Mouse (Mus musculus) gonadal fat pad, adult 2 months (tissue): Measurements from ENCODE around the gene Spryd3. TPM values are rescaled to one million over a fixed set of nuclear protein-coding genes. Genes with fewer than 3 reads are reported as not detected.

Experiments
- DNase-seq: peaks from one replicate; pipeline ENCODE4 v3.0.0-alpha.2; 2012; ENCODE audit warnings: low read depth
- polyA plus RNA-seq: library from polyadenylated mRNA; depleted of rRNA; stranded (reverse); fragments of >200 nt; gene quantifications from 2 replicates; pipeline ENCODE4 v1.2.3, GENCODE M21; 2012

Gene Spryd3
- polyA plus RNA-seq, 1 experiment: 60.3 TPM

DNA sequence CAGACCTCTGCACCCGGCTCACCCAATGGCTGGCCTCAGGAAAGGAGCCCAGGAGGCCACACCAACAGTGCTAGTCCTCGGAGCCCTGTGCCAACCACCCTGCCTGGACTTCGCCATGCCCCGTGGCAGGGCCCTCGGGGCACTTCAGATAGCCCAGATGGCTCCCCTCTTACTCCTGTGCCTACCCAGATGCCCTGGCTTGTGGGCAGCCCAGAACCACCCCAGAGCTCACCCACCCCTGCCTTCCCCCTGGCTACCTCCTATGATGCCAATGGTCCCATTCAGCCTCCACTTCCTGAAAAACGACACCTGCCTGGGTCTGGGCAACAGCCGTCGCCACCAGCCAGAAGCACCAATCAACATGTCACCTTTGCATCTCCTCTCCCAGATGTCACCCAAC lies 23.2 kb downstream of the Spryd3 start:
- no peak for DNase-seq

DNA sequence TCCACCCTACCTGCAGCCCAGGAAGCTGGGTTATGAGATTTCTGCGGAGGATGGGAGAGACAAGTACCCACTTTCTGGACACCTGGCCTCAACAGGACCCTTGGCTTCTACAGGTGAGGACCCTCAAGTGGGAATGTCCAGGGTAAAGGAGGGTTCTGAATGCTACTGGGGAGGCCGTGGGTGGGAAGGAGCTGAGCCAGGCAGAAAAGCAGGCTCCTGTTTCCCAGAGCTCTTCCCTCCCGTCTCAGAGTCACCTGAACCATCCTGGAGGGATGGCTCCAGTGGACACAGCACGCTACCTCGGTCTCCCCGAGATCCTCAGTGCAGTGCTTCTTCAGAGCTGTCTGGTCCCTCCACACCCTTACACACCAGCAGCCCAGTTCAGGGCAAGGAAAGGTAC lies 23.9 kb downstream of the Spryd3 start:
- no peak for DNase-seq

DNA sequence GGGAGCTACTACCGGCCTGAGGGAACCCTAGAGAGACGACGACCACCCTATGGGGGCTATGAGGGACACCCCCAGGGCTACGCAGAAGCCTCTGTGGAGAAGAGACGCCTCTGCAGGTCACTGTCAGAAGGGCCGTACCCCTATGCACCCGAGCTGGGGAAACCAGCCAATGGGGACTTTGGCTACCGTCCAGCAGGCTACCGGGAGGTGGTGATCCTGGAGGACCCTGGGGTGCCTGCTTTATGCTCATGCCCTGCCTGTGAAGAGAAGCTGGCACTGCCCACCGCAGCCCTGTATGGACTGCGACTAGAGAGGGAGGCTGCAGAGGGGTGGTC lies 24.6 kb downstream of the Spryd3 start:
- DNase-seq: no peak

DNA sequence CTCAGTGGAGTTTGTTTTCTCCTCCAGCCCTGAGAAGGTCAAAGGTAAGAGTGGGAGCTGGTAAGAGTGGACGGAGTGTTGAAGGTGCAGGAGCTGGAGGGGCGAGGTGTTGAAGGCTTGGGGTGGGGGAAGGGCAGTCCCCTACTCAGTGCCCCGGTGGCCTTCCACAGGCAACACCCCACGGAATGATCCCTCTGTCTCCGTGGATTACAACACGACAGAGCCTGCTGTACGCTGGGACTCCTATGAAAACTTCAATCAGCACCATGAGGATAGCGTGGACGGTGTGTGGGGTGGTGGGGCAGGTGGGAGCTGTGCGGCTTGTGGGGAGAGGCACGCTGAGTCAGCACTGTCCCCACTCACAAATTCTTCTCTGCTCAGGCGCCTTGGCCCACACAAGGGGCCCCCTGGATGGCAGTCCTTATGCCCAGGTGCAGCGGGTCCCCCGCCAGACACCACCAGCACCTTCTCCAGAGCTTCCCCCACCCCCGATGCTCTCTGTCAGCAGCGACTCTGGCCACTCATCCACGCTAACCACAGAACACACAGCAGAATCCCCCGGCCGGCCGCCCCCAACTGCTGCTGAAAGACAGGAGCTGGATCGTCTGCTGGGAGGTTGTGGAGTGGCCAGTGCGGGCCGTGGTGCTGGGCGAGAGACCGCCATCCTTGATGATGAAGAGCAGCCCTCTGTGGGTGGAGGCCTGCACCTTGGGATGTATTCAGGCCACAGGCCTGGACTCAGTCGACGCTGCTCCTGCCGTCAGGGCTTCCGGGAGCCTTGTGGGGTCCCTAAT lies 25.1 kb downstream of the Spryd3 start:
- no peak for DNase-seq

DNA sequence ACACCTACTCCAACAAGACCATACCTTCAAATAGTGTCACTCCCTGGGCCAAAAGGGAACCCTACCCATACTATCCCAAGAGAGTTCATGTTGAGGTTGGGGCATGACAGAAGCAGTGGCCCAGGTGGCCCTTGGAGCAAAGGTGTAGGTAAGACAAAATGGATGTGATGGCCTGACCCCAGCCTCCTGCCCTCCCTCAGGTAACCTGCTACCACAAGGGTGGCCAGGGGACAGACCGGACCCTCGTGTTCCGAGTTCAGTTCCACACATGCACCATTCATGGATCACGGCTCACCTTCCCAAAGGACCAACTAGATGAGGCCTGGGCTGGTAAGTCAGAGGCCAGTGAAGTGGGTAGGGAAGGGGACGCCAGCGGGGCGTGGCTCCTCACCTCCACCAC lies 25.8 kb downstream of the Spryd3 start:
- DNase-seq: no peak

DNA sequence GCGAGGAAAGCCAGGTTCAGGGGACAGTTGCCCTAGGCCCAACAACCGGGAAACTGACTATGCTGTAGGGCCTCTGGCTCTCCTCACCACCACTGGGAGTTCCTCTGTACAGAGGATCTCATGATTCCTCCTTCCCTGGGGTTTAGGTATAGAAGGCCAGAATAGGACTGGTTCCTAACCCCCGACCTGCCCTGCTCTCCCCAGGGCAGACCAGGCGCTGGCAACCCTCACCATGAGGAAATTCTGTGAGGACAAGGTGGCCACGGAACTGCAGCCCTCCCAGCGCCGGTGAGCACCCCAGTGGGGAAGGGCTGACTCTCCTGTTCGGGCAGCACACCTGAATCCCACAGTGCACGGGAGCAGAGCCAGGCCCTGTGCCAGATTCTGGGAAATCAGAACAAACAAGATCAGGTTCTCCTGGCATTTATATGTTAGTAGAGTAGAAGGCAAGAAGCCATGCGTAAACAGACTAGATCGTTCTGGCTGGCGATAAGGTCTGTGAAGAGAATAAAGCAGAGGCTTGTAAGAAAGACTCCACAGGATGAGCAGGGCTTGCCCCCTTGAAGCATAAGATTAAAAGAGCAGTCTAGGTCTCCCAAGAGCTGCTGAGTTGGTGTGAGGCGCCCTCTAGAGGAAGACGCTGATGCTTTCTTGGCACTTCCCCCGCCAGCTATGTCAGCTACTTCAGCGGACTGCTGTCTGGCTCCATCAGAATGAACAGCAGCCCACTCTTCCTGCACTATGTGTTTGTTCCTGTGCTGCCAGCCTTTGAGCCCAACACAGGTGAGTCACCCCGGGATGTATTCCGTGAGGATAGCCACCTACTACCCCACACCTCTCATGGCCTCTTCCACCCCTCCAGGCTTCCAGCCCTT lies 27.1 kb downstream of the Spryd3 start:
- DNase-seq: no peak

DNA sequence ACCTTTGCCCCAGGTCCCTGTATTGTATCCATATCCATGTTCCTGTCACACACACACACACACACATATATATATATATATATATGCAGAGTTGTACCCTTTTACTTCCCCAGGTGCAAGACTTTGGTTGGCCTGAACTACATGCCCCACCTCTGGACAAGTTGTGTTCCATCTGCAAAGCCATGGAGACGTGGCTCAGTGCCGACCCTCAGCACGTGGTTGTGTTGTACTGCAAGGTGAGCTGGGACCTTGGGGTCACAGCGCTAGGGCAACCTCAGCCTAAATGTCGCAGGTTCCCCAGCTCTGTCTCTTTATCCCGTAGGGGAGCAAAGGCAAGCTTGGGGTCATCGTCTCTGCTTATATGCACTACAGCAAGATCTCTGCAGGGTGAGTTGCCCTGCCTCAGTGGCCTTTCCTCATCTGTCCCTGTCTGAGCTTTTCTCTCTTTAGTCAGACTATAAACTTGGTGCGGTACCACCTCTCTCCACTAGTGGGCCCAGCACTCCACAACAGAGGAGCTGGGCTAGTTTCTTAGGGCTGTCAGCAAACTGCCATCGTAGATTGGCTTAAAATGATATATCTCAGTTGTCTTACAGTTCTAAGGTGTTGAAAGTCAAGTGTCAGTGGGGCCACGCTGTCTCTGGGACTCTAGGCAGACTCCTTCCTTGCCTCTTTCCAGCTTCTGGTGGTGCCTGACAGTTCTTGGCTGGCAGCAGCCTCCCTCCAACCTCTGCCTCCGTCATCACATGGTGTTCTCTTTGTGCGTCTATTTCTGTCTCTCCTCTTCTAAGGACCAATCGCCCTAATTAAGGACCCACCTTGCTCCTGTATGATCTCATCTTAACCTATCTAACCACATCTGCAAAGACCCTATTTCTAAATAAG lies 28.1 kb downstream of the Spryd3 start:
- no peak for DNase-seq

DNA sequence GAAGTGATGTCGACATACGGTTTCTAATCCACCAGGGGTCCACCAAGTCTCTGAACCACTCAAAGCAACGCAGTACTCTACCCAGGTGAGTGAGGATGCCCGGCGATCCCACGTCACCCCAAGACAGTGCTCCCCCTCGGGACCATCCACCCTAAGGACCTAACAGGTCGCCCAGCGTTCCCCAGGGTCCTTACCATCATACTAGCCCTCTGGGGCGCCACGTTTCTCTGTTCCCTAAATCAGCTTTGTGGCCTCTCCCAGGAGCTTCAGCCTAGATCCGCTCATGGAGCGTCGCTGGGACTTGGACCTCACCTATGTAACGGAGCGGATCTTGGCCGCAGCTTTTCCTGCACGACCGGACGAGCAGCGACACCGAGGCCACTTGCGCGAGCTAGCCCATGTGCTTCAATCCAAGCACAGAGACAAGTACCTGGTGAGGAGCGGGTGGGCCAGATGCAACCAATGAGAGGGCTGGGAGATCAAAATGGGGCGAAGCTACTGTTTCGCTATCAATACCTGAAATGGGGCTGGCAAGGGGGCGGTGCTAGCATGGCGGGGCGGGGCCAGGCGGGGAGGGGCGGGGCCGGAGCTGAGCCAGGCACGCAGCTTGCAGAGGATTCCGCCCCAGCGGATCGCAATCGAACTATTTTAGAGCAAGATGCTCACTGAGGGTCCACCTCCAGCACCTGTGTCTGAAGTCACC lies 29.1 kb downstream of the Spryd3 start:
- DNase-seq: no peak

DNA sequence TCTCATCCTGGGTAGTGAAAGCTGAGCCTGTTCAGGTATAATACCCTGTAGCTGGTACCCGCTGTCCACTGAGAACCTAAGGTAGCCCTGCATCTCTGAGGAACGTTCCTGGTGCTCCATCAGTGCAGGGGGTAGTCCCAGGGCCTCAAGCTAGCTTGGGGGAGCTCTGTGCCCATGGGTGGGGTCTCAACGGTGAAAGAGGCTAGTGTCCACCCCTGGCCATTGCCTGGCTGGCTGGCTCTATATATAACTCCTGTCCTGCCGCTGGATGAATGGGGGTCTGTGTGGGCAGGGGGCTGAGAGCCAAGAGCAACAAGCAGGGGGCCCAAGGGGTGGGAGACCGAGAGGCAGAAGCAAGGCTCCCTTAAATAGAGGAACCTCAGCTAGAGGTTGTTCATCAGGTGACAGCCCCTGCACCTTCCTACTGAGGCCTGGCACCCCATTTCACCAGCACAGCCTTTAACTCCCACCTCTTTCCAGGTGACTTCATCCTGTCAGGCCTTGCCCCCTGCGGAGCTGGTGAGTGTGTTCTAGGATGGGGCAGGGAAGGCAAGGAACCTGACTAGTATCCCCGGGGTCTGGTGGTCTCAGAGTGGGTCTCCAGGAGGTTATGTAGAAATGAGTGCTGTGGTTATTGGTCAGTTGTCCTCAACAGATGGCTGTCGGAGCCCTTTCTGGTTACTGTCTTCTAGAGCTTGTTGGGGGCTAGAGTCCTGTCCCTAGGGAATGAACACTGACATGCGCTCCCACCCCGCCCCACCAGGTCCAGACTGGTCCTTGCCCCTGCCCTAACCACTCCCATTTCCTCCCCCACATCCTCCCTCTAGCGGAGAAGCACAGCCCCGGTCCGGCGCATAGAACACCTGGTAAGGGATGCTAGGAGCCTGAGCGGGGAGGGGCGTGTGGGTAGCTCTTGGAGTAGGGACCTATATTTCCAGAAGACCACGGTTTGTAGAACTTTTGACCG lies 30.0 kb downstream of the Spryd3 start:
- no peak for DNase-seq

DNA sequence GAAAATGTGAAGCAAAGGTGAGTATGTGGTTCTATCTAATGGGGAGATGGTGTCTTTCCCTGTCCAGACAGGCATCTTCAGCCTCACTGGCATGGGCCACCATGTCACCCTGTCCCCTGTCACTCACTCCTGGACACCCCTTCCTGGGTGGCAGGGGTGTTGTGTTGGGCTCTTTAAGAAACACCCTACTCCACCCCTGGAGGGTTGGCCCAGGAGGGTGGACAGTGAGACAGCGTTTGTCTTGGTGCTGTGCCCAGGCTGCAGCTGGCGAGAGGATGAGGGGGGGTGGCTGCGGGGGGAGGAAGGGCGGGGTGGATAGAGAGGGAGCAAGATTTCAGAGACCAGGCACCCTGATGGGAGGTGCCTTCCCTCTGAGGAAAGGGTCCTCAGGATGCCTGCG lies 30.7 kb downstream of the Spryd3 start:
- DNase-seq: no peak

DNA sequence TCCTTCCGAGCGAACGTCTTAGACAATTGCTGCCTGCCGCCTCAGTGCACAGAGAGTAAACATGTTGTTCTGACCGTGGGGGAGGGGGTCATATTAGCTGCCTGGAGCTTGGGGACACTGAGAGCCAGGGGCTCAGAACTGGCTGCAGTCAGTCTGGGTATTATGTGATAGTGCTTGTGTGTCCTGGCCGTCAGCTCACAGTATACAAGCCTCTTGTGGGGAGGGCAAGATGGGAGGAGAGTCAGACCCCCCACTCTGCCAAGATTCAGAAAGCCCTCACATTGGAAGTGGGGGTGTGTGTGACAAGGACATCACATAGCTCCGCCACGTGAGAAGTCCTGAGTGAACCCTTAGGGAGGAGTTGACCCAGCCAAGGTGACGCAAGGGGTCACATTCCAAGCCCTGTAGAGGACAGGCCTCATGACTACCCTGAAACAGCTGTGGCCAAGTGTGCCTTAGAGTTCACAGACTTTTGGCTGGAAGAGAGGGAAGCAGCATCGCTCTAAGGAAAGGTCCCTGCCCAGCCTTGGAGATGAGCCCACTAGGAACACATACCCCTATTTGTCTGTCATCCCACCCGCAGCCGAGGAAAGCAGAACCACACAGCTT lies 32.0 kb downstream of the Spryd3 start:
- no peak for DNase-seq

DNA sequence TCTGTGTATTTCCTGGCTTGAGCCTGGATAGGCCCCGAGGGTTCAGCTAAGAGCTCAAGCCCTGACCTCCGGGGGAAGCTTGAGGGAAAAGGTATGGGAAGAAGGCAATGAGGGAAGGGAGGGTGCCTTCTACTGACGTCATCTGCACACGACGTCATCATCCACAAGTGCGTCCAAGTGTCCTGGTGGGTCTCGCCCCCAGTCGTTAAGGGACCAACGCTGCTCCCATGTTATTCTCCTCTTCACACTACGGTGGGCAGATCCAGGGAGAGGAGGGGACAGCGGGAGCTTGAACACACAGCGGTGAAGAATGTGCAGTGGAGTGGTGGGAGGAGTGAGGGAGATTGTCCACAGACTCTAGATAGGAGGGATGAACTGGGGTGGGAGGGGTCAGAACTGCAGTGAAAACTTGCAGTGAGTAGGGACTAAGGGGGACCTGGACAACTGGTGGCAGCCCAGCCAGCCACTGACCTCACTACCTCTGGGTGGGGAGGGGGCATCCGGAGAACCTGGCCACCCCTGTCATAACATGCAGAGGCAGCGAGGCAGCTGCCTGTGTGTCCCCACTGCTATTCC lies 32.6 kb downstream of the Spryd3 start:
- DNase-seq: no peak

DNA sequence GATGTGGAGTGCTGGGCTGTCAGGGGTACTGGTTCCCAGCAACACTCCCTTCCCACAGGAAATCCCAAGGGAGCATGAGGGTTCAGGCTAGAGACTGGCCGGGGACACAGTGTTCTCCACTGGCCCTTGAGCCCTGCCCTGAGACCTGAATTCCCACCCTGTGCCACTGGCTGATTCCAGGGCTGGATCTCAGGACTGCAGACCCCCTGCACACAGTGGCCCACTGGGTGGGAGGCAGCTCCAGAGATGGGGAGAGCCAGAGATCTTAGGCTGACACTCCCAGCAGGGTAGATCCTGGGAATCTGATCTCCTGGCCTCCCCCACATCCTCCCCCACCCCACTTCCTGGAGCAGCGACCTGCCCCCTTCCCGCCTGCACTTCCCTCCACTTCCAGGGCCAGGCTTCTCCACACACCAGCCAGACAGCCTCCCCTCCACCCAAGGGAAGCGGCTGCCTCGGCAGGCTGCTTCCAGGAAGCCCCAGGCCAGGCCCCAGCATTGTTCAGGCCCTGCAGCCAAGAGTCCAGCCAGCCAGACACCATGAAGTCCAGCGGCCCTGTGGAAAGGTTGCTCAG lies 33.4 kb downstream of the Spryd3 start:
- no peak for DNase-seq

DNA sequence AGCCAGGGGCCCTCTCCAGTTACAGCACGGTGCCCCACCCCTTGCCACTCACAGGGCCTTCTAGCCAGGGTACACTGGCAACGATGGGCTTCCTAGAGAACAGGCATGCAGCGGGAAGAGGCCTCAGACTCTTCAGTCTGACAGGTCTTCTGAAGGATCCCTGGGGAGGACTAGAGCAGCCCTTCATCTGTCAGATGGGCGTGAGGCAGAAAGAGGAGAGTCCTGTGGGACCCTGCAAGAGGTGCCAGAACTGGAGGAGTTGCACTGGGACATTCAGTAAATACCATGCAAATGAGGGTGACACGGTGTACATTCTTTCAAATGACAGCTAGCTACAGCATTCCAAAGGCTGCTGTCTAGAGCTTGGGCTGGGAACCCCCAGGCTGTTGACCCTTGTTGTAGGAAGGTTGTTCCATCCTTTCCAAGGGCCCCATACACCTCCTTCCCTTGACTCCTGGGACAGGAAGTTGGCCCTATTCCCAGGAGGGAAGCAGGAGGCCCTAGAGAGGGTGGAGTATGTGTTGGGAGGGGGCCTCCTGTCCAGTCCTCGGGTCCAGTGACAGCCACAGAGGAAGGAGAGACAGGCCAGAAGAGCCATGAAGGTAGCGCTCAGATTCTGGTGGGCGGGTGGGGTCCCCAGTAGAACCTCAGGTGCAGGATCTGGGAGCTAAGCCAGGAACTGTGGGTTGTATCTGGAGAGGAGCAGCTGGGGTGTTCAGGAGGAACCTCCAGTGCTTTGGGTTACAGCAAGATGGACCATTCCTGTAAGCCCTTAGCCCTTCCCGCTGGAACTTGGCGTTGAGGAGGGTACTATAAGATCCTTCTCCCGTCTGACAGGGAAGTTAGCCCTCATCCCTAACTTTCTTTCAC lies 34.1 kb downstream of the Spryd3 start:
- no peak for DNase-seq

DNA sequence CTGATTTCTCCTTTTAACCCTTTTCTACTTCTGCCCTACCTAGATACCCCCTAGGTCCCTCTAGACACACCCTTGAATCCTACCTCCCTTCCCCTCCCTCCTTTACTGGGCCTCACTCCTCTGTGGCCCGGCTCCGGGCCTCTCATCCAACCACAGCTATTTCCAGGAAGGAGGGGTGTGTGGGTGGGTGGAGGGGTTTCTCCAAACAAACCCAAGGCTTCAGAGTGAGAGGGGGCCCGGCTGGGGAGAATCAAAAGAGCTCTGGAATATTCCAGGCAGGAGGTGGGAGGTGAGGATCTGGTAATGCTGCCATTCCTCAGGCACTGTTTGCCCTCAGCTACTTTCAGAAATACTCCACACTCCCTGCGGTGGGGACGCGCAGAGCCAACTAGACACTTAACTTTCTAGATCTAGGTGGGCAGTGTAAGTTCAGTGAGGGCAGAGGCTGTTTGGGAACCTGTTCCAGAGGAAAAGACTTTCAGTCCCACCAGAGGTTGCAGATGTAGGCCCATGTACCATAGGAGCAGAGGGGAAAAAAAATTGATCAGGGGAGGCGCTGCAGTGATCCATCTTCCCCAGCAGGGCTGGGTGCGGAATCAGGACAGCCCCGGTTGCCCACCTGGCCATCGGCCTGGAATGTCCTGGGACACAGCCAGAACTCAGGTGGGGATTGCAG lies 34.9 kb downstream of the Spryd3 start:
- DNase-seq: no peak

DNA sequence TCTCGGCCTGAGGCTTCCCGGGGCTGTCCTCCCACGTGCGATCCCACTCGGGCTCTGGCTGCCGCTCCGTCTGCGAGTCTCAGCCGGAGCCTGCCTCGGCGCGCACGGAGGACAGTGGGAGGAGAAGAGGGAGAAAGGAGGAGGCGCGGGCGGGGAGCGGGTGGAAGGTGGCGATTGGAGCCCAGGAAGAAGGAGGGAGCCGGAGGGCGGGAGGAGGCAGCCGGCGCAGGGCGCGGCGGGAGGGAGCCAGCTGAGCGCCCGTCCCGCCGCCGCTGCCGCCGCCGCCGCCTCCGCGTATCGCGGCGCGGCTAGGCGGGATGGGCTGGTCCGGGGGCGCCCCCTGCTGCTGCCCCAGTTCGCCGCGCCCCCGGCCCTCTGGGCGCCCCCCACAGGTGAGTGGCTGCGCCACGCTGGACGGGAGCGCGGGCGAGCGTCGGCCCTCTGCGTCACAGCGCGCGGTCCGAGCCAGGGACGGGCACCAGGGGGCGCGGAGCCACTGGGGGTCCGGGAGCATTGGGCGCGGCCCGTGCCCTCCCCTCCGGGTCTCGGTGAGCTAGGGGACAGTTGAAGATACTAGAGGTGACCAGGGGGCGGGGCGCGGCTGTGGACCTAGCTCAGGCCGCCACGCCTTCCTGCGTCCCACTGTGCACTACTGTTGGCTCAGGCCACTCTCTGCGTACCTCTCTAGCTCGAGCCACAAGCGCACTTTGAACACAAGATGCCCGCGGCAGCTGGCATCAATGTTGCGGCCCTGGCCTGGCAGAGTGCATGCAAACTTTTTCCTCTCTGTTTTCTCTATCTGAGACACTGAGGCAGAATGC lies 35.7 kb downstream of the Spryd3 start, which contains the start of gene Tns2:
Gene Tns2 (plus strand): TSS at position 253 of the 821 bp plus-strand sequence.
- no peak for DNase-seq

DNA sequence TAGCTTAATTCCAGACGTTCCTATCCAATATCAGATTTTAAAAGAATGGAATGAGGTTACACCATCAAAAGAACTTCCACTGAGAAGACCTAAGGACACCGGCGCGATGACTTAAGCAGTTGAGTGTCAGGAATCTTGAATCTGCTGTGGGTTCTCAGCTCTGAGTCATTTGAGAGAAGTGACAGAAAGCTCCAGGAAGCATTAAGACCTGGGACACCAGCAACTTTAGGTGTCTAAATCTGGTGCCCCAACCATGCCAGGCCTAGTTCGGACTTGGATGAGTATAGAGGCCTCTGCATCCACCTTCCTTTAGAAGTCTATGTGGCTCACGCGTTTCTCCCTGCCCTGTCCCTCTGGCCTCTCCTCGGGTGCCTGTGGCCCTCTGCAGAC lies 36.3 kb downstream of the Spryd3 start:
- DNase-seq: no peak
